Mouse (Mus musculus): Measurements from ENCODE around the gene C1rl. TPM values are rescaled to one million over a fixed set of nuclear protein-coding genes. Genes with fewer than 3 reads are reported as not detected.
"Not testable (repeated sequence)": the region's sequence is repeated elsewhere in the genome, so short reads cannot be mapped to it uniquely, and the experiment has no call there.

Gene C1rl
- polyA plus RNA-seq, 1 experiment from 2014 or later: 0.08 TPM

DNA sequence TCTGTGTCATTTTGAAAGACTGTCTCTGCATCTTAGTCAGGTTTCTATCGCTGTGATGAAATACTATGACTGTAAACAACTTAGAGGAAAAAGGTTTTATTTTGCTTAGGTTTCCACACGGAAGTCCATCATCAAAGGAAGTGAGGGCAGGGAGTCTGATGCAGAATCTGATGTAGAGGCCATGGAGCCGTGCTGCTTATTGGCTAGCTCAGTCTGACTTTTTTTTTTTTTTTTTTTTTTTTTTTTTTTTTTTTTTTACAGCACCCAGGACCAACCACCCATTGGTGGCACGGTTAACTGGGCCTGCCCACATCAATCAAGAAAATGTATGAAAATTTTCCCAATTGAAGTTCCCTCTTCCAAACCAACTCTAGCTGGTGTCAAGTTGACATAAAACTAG lies 4.0 kb upstream of the C1rl start:
- WGBS: 77% methylated on average over 4 of the region's 4 CpGs
- ATAC-seq (replicated peaks): no peak
- Histone ChIP-seq H3K27me3 (no peaks in the 10 kb centered on the region), H3K4me1 (no peaks in the 10 kb centered on the region), H3K4me3 (no peak overlapping the region), H3K4me2 (replicated peaks) (no peak overlapping the region), H3K27ac (replicated peaks) (no peak overlapping the region), H3K9ac (replicated peaks) (no peak overlapping the region), H3K36me3 (no peaks in the 10 kb centered on the region), H3K9me3 (no peaks in the 10 kb centered on the region)

DNA sequence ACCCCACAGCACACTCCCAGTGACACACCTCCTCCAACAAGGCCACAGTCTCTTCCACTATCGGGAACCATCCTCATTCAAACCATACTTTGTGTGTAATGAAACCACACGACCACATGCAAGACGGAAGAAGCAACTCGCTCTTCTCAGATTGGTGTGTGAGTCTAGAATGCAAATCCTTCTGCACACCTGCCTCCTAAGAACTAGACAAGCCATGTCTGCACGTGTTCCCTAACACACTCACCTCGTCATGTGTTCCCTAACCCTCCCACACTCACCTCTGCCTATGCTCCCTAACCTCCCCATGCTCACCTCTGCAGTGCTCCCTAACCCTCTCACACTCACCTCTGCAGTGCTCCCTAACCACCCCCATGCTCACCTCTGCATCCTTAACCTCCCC lies 1.5 kb upstream of the C1rl start:
- WGBS: 79% methylated on average over 6 of the region's 6 CpGs
- no peaks in the 10 kb centered on the region for H3K4me1 ChIP-seq
- no peak overlapping the region for H3K9ac ChIP-seq (replicated peaks)
- no peaks in the 10 kb centered on the region for H3K9me3 ChIP-seq
- no peak overlapping the region for H3K4me3 ChIP-seq
- H3K27ac ChIP-seq (replicated peaks): no peak overlapping the region
- ATAC-seq (replicated peaks): no peak
- no peaks in the 10 kb centered on the region for H3K27me3 ChIP-seq
- no peaks in the 10 kb centered on the region for H3K36me3 ChIP-seq
- no peak overlapping the region for H3K4me2 ChIP-seq (replicated peaks)

DNA sequence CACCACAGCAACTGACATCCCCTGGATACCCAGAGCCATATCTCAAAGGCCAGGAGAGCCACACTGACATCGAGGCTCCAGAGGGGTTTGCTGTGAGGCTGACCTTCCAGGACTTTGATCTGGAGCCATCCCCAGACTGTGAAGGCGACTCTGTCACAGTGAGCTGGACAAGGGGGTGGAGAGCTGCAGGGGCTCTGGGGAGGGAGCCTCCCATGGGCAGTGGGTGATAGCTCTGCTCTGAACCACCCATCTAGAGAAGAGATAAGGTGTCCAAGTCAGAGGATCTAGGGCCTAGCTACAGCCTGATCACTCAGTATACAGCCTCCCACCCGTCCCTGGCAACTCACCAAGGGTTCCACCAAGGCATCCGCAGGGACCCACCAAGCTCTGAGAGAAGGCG lies 973 bp downstream of the C1rl start:
- 87% methylated on average over 5 of the region's 5 CpGs for WGBS
- Histone ChIP-seq H3K4me1 (no peaks in the 10 kb centered on the region), H3K4me2 (replicated peaks) (no peak overlapping the region), H3K9ac (replicated peaks) (no peak overlapping the region), H3K9me3 (no peaks in the 10 kb centered on the region), H3K27me3 (no peaks in the 10 kb centered on the region), H3K36me3 (no peaks in the 10 kb centered on the region), H3K4me3 (no peak overlapping the region), H3K27ac (replicated peaks) (no peak overlapping the region)
- no peak for ATAC-seq (replicated peaks)

DNA sequence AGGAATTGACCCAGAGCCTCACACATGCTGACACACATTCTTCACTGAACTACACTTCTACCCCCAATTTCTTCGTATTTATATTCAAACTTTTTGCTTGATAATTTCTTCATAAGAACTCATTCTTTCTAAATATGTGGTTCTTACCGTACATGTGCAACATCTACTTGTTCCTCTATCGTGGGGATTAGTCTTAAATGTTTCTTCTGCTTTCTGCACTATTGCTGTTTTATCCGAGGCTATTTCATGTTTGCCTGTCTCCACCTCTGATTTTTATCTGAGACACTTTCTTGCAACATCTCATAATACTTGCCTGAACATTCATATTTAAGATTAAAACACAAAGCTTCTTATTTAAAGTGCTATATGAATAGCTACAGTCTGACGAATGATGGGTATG lies 3.1 kb downstream of the C1rl start:
- no peaks in the 10 kb centered on the region for H3K36me3 ChIP-seq
- no peaks in the 10 kb centered on the region for H3K4me1 ChIP-seq
- ATAC-seq (replicated peaks): no peak
- no peak overlapping the region for H3K4me3 ChIP-seq
- H3K4me2 ChIP-seq (replicated peaks): no peak overlapping the region
- no peaks in the 10 kb centered on the region for H3K27me3 ChIP-seq
- WGBS: 91% methylated on average over 5 of the region's 5 CpGs
- H3K9me3 ChIP-seq: no peaks in the 10 kb centered on the region
- no peak overlapping the region for H3K9ac ChIP-seq (replicated peaks)
- no peak overlapping the region for H3K27ac ChIP-seq (replicated peaks)

DNA sequence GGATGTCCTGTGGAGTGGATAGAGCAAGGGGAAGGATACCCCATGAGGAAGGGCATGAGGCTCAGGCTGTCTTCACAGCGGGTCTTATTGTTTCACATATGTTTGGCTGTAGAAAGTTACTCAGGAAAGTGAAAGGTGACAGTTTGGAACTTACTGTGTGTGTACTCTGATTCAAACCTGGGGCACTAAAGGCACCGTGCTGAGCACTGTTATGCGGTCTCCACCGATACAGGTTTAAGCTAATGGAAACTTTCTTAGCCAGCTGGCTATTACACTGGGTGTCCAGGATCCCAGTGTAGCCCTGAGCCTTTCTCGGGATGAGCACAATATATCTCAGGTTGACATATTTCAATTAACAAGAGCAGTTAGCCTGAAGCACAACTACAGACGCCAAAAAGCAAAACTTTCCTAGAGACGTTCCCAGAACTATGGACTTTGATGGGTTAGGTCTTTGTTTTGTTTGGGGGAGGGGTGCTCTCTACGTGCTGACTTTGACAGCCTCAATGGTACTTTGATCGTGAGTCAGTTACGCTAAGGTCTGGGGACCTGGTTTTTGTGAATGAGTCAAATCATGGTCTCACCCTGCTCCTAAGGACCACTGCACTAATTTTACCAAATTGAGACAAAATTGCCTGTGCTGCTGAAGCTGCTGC lies 7.1 kb downstream of the C1rl start:
- 45% methylated on average over 10 of the region's 10 CpGs for WGBS
- Histone ChIP-seq H3K9ac (replicated peaks) (no peak overlapping the region), H3K36me3 (no peaks in the 10 kb centered on the region), H3K9me3 (no peaks in the 10 kb centered on the region), H3K4me2 (replicated peaks) (no peak overlapping the region), H3K4me3 (no peak overlapping the region), H3K4me1 (no peaks in the 10 kb centered on the region), H3K27ac (replicated peaks) (no peak overlapping the region), H3K27me3 (no peaks in the 10 kb centered on the region)
- ATAC-seq (replicated peaks): no peak

DNA sequence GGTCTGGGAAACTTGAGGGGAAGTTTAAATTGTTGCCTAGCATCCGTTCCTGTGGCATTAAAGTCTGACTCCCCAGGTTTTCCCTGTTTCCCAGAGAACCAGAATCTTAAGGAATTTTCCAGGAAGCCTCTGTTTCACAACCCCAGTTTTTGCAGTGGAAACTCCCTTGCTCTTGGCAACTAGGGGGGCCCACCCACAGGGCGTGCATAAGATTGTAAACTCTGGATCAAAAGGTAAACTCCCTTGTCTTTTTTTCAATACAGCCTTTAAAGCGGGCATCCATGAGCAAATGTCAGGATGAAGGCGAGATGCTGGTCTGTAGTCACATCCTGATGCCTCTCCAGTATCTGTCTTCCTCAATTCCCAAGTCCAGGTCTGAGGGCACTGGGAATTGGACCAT lies 8.6 kb downstream of the C1rl start:
- Histone ChIP-seq H3K9me3 (no peaks in the 10 kb centered on the region), H3K9ac (replicated peaks) (no peak overlapping the region), H3K27me3 (no peaks in the 10 kb centered on the region), H3K36me3 (no peaks in the 10 kb centered on the region), H3K4me1 (no peaks in the 10 kb centered on the region), H3K27ac (replicated peaks) (no peak overlapping the region), H3K4me3 (no peak overlapping the region), H3K4me2 (replicated peaks) (no peak overlapping the region)
- ATAC-seq (replicated peaks): no peak
- WGBS: 81% methylated on average over 4 of the region's 4 CpGs

DNA sequence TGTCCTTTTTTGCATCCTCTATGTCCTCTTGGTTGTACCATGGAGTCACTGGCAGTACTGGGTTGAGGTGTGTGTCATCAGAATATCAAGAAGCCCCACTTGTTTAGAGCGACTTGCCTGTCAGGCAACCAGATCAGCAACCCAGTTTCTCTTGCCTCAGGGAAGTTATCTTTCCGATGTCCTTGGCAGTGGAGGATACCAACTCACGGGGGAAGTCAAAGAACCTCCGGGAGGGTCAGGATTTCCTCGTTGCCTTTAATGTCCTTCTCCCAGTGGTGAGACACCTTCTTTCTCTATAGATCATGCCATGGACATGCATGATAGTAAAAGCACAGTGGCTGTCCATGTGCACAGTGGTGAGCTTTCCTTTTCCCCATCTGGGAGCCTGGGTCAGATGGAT lies 9.1 kb downstream of the C1rl start:
- no peak overlapping the region for H3K4me3 ChIP-seq
- H3K4me2 ChIP-seq (replicated peaks): no peak overlapping the region
- H3K9me3 ChIP-seq: no peaks in the 10 kb centered on the region
- H3K9ac ChIP-seq (replicated peaks): no peak overlapping the region
- H3K27me3 ChIP-seq: no peaks in the 10 kb centered on the region
- no peak overlapping the region for H3K27ac ChIP-seq (replicated peaks)
- no peak for ATAC-seq (replicated peaks)
- WGBS: 92% methylated on average over 5 of the region's 5 CpGs
- no peaks in the 10 kb centered on the region for H3K4me1 ChIP-seq
- no peaks in the 10 kb centered on the region for H3K36me3 ChIP-seq

DNA sequence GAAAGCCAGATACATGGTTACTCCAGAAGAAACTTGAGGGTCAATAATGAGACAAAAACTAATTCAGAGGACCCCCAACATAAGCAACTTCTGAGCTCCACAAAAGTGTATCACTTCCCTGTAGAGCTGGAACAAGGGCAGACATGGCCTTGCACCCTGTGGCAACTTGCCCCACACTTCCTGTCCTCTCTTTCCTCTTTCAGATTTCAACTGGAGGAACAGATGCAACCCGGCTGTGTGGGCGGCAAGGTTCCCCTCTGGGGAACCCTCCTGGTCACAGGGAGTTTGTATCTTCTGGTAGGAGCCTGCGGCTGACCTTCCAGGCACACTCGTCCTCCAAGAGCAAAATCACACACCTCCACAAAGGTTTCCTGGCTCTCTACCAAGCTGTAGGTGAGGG lies 12.1 kb downstream of the C1rl start:
- ATAC-seq (replicated peaks): no peak

DNA sequence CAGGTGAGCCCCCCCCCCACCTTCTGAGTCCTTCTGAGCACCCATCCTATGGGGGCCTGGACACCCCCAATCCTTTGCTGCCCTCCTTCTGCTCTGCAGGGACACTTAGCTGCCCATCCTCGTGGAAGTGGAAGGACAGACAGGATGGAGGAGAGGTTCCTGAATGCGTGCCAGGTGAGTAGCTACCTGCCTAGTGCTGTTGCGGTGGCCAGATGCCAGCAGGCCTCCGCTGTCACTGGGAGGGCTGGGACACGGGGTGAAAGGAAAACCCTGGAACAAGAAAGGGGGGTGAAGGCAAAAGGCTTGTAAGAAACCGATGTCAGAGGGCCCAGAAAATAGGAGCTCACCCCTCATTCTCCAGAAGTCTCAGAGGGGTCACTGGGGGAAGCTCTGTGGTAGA lies 14.1 kb downstream of the C1rl start:
- Histone ChIP-seq H3K4me3 (no peak overlapping the region), H3K9me3 (no peaks in the 10 kb centered on the region), H3K4me2 (replicated peaks) (no peak overlapping the region), H3K4me1 (no peaks in the 10 kb centered on the region), H3K9ac (replicated peaks) (no peak overlapping the region), H3K36me3 (no peaks in the 10 kb centered on the region), H3K27ac (replicated peaks) (no peak overlapping the region), H3K27me3 (no peaks in the 10 kb centered on the region)
- ATAC-seq (replicated peaks): no peak
- 77% methylated on average over 6 of the region's 6 CpGs for WGBS

More for the DNA sequence above, 12.1 kb downstream of the C1rl start:
- H3K4me3 ChIP-seq: no peak overlapping the region
- H3K27me3 ChIP-seq: no peaks in the 10 kb centered on the region
- no peak overlapping the region for H3K9ac ChIP-seq (replicated peaks)
- no peak overlapping the region for H3K4me2 ChIP-seq (replicated peaks)
- no peaks in the 10 kb centered on the region for H3K36me3 ChIP-seq
- H3K4me1 ChIP-seq: no peaks in the 10 kb centered on the region
- H3K9me3 ChIP-seq: no peaks in the 10 kb centered on the region
- no peak overlapping the region for H3K27ac ChIP-seq (replicated peaks)
- WGBS: 83% methylated on average over 4 of the region's 4 CpGs

DNA sequence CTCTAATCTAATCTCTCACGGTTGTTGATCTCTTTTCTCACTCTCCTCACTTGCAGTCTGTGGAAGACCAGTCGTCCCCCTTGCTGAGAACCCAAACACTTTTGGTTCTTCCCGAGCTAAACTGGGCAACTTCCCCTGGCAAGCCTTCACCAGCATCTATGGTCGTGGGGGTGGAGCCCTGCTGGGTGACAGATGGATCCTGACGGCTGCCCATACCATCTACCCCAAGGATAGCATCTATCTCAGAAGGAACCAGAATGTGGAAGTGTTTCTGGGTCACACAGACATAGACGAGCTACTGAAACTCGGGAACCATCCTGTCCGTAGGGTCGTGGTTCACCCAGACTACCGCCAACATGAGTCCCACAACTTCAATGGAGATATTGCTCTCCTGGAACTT lies 15.4 kb downstream of the C1rl start:
- Histone ChIP-seq H3K4me1 (no peaks in the 10 kb centered on the region), H3K27me3 (no peaks in the 10 kb centered on the region), H3K27ac (replicated peaks) (no peak overlapping the region), H3K4me2 (replicated peaks) (no peak overlapping the region), H3K36me3 (no peaks in the 10 kb centered on the region), H3K9me3 (no peaks in the 10 kb centered on the region), H3K4me3 (no peak overlapping the region), H3K9ac (replicated peaks) (no peak overlapping the region)
- WGBS: 84% methylated on average over 10 of the region's 10 CpGs
- ATAC-seq (replicated peaks): no peak

DNA sequence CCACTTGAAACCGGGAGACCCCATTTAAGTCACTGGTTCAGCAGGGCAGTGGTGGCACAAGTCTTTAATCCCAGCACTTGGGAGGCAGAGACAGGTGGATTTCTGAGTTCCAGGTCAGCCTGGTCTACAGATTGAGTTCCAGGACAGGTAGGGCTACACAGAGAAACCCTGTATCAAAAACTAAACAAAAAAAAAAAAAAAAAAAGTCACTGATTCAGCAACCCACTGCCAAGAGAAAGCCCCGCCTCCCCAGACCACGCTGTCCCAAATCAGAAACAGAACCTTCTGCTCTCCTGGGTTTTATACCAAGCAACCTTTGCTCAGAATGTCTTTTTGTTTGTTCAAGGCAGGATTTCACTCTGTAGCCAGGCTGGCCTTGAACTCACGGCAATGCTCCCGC lies 16.3 kb downstream of the C1rl start:
- H3K4me2 ChIP-seq (replicated peaks); H3K9me3 ChIP-seq; H3K4me1 ChIP-seq; H3K4me3 ChIP-seq; H3K27me3 ChIP-seq; H3K36me3 ChIP-seq; ATAC-seq (replicated peaks); H3K9ac ChIP-seq (replicated peaks); H3K27ac ChIP-seq (replicated peaks): not testable (repeated sequence)
- WGBS: 95% methylated on average over 5 of the region's 5 CpGs

DNA sequence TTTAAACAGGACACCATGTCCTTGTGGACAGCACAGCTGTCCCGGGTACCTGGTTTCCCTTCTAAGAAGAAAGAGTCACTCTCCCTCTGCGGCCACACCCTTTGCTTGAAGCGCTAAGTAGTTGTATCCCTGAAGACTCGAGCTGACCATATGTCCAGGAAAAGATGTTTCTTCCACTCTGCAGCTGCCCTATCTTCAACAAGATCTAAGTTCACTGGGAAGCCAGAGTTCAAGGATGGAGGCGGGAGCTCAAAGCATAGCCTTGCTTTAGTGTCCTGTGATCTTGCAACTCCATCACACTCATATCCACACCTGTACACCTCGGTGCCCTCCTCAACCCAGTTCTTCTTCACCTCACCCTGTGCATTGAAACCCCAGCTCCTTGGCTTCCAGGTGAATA lies 19.0 kb downstream of the C1rl start:
- ATAC-seq (replicated peaks): no peak
- H3K4me3 ChIP-seq: no peak overlapping the region
- H3K9me3 ChIP-seq: no peaks in the 10 kb centered on the region
- H3K27ac ChIP-seq (replicated peaks): no peak overlapping the region
- 72% methylated on average over 6 of the region's 6 CpGs for WGBS
- no peaks in the 10 kb centered on the region for H3K4me1 ChIP-seq
- no peaks in the 10 kb centered on the region for H3K36me3 ChIP-seq
- H3K4me2 ChIP-seq (replicated peaks): no peak overlapping the region
- H3K9ac ChIP-seq (replicated peaks): no peak overlapping the region
- no peaks in the 10 kb centered on the region for H3K27me3 ChIP-seq

DNA sequence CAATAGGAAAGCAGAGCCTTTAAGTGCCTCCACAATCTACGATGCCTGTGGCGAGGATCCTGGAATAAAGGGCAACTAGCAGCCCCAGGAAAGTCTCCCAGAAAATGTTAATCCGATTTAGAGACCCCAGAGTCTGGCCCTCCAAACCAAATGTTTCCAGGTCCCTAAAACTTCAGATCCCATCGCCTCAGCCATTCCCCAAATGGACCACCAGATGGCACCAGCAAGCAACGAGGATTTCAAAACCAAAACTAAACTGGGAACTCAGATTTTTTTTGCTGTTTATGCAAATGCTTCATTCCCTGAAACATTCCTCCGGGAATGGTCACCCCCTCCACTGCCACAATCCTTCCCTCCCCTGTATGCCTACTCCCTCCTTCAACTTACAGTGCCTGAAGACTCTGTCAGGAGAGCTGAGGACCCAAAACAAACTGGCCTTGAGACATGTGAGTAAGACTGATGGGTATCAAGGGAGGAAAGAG lies 19.5 kb downstream of the C1rl start, which contains the start of gene C1ra:
Gene C1ra (plus strand): TSS at position 51 of the 482 bp plus-strand sequence.
- Histone ChIP-seq H3K36me3 (no peaks in the 10 kb centered on the region), H3K27me3 (no peaks in the 10 kb centered on the region), H3K9me3 (no peaks in the 10 kb centered on the region), H3K27ac (replicated peaks) (no peak within 1 kb of the TSS), H3K4me2 (replicated peaks) (no peak within 1 kb of the TSS), H3K4me1 (no peaks in the 10 kb centered on the region), H3K4me3 (no peak within 1 kb of the TSS), H3K9ac (replicated peaks) (no peak within 1 kb of the TSS)
- ATAC-seq (replicated peaks): no peak
- 6% methylated on average over 6 of the region's 6 CpGs for WGBS

Data from forebrain, embryonic 15.5 days (tissue).